Mouse (Mus musculus): ENCODE data around the gene Tm9sf4. TPM values are rescaled to one million over a fixed set of nuclear protein-coding genes. Genes with fewer than 3 reads are reported as not detected.

Tm9sf4 gene
- polyA plus RNA-seq, 1 experiment from 2014 or later: 67.9 TPM

DNA sequence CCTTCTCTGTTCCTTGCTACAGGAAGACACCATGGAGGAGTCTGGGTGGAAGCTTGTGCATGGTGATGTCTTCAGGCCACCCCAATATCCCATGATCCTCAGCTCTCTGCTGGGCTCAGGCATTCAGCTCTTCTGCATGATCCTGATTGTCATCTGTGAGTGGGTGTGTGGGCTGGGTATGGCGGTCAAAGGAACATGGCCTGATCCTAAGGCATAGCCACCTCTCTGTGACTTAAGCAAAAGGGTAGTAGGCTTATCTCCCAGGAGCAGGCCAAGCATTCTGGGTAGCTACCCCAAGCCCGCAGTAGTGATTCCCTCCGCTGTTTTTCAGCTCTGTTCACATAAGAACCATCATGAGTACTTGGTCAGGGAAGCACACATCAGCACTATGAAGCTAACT lies 33.2 kb downstream of the Tm9sf4 start:
- Histone ChIP-seq H3K9me3 (ENCODE audit: control insufficient read depth, low read length) (no peaks in the 10 kb centered on the region), H3K27me3 (ENCODE audit: control insufficient read depth, insufficient read depth, low read length) (no peaks in the 10 kb centered on the region), H3K27ac (replicated peaks in 1 of 2; ENCODE audit: control insufficient read depth in 1 of 2, insufficient read depth in 1 of 2, low read depth in 2 of 2, low read length in 2 of 2) (no peak overlapping the region), H3K4me2 (ENCODE audit: low read length) (no peak overlapping the region), H3K9ac (ENCODE audit: low read length) (no peak overlapping the region), H3K4me3 (ENCODE audit: control insufficient read depth in 1 of 2, insufficient read depth in 1 of 2, low read depth in 1 of 2, low read length in 2 of 2) (no peak overlapping the region), H3K36me3 (ENCODE audit: control insufficient read depth, insufficient read depth, low read length) (peaks cover 90% of the 10 kb centered on the region), H3K4me1 (ENCODE audit: control insufficient read depth in 2 of 2, insufficient read depth in 2 of 2, low read length in 2 of 2) (peaks cover 5 to 12% of the 10 kb centered on the region in 2 experiments; a peak in 3 of 4 replicates)
- no peak for ATAC-seq (ENCODE audit: insufficient number of reproducible peaks, insufficient read depth, low FRiP score, low read depth)
- 100% methylated on average over 3 of the region's 3 CpGs for WGBS

DNA sequence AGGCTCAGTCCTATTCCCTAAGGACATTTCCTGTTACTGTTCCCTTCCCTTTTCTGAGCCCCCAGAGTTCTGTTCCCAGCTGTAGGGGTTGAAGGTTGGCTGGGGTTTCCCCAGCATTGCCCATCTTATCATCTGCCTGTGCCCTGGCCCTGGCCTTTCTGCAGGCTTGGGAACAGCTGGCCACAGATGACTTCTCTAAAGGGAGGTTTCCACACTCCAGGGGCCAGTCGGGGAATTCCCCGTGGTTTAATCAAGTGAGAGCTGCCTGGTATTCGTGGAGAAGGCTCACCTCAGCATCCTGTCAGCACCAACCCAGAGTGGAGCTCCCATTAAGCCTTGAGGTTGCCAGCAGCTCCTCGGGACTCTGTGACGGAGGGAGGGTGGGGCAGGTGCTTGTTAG lies 37.4 kb downstream of the Tm9sf4 start:
- Histone ChIP-seq H3K4me1 (ENCODE audit: control insufficient read depth in 2 of 2, insufficient read depth in 2 of 2, low read length in 2 of 2) (peaks cover 5 to 12% of the 10 kb centered on the region in 2 experiments; a peak in 3 of 4 replicates), H3K9me3 (ENCODE audit: control insufficient read depth, low read length) (no peaks in the 10 kb centered on the region), H3K9ac (ENCODE audit: low read length) (0 out of 2 replicates have a peak overlapping the region, but pooled peaks have one; percentile 11), H3K27me3 (ENCODE audit: control insufficient read depth, insufficient read depth, low read length) (no peaks in the 10 kb centered on the region), H3K4me2 (ENCODE audit: low read length) (no peak overlapping the region), H3K27ac (replicated peaks in 1 of 2; ENCODE audit: control insufficient read depth in 1 of 2, insufficient read depth in 1 of 2, low read depth in 2 of 2, low read length in 2 of 2) (peak overlapping the region; percentile 15 to 37; a peak in 3 of 4 replicates), H3K36me3 (ENCODE audit: control insufficient read depth, insufficient read depth, low read length) (peaks cover 86% of the 10 kb centered on the region), H3K4me3 (ENCODE audit: control insufficient read depth in 1 of 2, insufficient read depth in 1 of 2, low read depth in 1 of 2, low read length in 2 of 2) (no peak overlapping the region)
- ATAC-seq (ENCODE audit: insufficient number of reproducible peaks, insufficient read depth, low FRiP score, low read depth): peak; percentile 41; the same call in 1 of the 2 replicates
- 11% methylated on average over 5 of the region's 5 CpGs for WGBS

DNA sequence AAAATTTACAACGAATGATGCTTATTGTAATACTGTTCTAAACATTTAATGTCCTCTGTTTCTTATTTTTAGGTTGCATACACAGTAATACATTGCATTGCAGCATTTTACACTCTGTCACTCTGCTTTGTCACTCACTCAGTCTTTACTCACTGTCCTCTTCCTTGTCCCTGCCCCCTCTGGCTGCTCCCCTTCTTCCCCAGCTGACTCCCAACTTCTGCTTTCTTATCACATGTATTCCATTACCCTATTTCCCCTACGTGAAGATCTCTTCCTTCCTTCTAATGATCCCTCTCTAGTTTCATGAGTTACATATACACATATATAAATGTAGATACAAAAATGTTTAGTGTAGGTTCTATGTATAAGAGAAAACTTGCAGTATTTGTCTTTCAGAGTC lies 38.0 kb downstream of the Tm9sf4 start:
- Histone ChIP-seq H3K4me3 (ENCODE audit: control insufficient read depth in 1 of 2, insufficient read depth in 1 of 2, low read depth in 1 of 2, low read length in 2 of 2) (no peak overlapping the region), H3K9me3 (ENCODE audit: control insufficient read depth, low read length) (no peaks in the 10 kb centered on the region), H3K4me2 (ENCODE audit: low read length) (no peak overlapping the region), H3K36me3 (ENCODE audit: control insufficient read depth, insufficient read depth, low read length) (peaks cover 88% of the 10 kb centered on the region), H3K27ac (replicated peaks in 1 of 2; ENCODE audit: control insufficient read depth in 1 of 2, insufficient read depth in 1 of 2, low read depth in 2 of 2, low read length in 2 of 2) (no peak overlapping the region), H3K27me3 (ENCODE audit: control insufficient read depth, insufficient read depth, low read length) (no peaks in the 10 kb centered on the region), H3K9ac (ENCODE audit: low read length) (no peak overlapping the region), H3K4me1 (ENCODE audit: control insufficient read depth in 2 of 2, insufficient read depth in 2 of 2, low read length in 2 of 2) (peaks cover 5 to 12% of the 10 kb centered on the region in 2 experiments; a peak in 3 of 4 replicates)
- WGBS: 72% methylated on average over 2 of the region's 2 CpGs
- ATAC-seq (ENCODE audit: insufficient number of reproducible peaks, insufficient read depth, low FRiP score, low read depth): no peak

DNA sequence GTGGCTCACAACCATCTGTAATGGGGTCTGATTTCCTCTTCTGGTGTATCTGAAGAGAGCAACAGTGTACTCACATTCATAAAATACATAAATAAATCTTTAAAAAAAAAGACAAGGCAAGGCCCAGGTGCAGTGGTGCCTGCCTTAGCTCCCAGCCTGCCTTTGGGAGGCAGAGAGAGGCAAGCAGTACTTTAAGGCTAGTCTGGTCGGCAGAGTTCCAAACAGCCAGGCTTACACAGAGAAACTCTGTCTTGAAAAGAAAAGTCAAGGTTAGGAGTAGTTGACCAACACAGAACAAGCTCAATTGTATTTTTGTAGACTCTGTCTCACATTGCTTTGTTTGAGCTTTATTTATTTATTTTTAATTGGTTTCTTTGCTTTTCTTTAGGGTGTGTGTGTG lies 41.7 kb downstream of the Tm9sf4 start:
- H3K27ac ChIP-seq (replicated peaks in 1 of 2; ENCODE audit: control insufficient read depth in 1 of 2, insufficient read depth in 1 of 2, low read depth in 2 of 2, low read length in 2 of 2): no peak overlapping the region
- WGBS: 87% methylated on average over 1 of the region's 1 CpGs
- H3K9ac ChIP-seq (ENCODE audit: low read length): no peak overlapping the region
- H3K9me3 ChIP-seq (ENCODE audit: control insufficient read depth, low read length): no peaks in the 10 kb centered on the region
- no peak for ATAC-seq (ENCODE audit: insufficient number of reproducible peaks, insufficient read depth, low FRiP score, low read depth)
- H3K4me2 ChIP-seq (ENCODE audit: low read length): no peak overlapping the region
- peaks cover 95% of the 10 kb centered on the region for H3K36me3 ChIP-seq (ENCODE audit: control insufficient read depth, insufficient read depth, low read length)
- no peak overlapping the region for H3K4me3 ChIP-seq (ENCODE audit: control insufficient read depth in 1 of 2, insufficient read depth in 1 of 2, low read depth in 1 of 2, low read length in 2 of 2)
- H3K4me1 ChIP-seq (ENCODE audit: control insufficient read depth in 2 of 2, insufficient read depth in 2 of 2, low read length in 2 of 2): peaks cover 5 to 11% of the 10 kb centered on the region in 2 experiments; a peak in 3 of 4 replicates
- H3K27me3 ChIP-seq (ENCODE audit: control insufficient read depth, insufficient read depth, low read length): no peaks in the 10 kb centered on the region

DNA sequence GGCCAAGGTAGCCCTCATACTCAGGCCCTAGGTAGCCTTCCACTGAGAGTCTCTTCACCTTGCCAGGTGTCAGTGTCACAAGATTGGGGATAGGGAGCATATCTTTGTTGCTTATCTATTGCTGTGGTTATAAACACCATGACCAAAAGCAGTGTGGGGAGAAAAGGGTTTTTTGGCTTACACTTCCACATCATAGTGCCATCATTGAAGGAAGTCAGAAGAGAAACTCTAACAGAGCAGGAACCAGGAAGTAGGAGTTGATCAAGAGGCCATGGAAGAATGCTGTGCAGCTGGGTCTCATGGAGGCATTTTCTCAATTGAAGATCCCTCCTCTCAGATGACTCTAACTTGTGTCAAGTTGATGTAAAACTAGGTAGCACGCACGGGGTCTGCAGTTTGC lies 47.0 kb downstream of the Tm9sf4 start:
- Histone ChIP-seq H3K9me3 (ENCODE audit: control insufficient read depth, low read length) (no peaks in the 10 kb centered on the region), H3K4me2 (ENCODE audit: low read length) (no peak overlapping the region), H3K27me3 (ENCODE audit: control insufficient read depth, insufficient read depth, low read length) (no peaks in the 10 kb centered on the region), H3K4me3 (ENCODE audit: control insufficient read depth in 1 of 2, insufficient read depth in 1 of 2, low read depth in 1 of 2, low read length in 2 of 2) (no peak overlapping the region), H3K36me3 (ENCODE audit: control insufficient read depth, insufficient read depth, low read length) (peaks cover 76% of the 10 kb centered on the region), H3K9ac (ENCODE audit: low read length) (no peak overlapping the region), H3K27ac (replicated peaks in 1 of 2; ENCODE audit: control insufficient read depth in 1 of 2, insufficient read depth in 1 of 2, low read depth in 2 of 2, low read length in 2 of 2) (no peak overlapping the region), H3K4me1 (ENCODE audit: control insufficient read depth in 2 of 2, insufficient read depth in 2 of 2, low read length in 2 of 2) (no peaks in the 10 kb centered on the region)
- 90% methylated on average over 2 of the region's 2 CpGs for WGBS
- no peak for ATAC-seq (ENCODE audit: insufficient number of reproducible peaks, insufficient read depth, low FRiP score, low read depth)

DNA sequence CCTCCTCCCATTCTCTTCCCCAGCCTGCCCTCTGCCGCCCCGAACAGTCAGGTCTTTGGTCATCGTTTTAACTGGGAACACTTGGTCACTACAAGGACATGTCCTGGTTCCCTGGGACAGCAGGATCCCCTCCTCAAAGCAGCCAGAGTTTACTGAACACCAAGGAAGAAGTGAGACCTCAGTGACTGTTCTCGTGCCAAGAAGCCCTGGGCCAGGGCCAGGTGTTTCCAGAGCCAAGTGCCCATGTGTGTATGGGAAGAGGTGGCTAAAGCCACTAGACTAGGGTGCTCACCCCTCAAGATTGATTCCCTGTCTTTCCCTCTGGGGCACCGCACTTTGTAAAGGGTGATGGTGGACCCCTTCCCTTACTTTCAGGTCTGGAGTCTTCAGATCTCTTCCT lies 48.2 kb downstream of the Tm9sf4 start:
- Histone ChIP-seq H3K9ac (ENCODE audit: low read length) (no peak overlapping the region), H3K4me2 (ENCODE audit: low read length) (no peak overlapping the region), H3K9me3 (ENCODE audit: control insufficient read depth, low read length) (no peaks in the 10 kb centered on the region), H3K4me3 (ENCODE audit: control insufficient read depth in 1 of 2, insufficient read depth in 1 of 2, low read depth in 1 of 2, low read length in 2 of 2) (no peak overlapping the region), H3K27ac (replicated peaks in 1 of 2; ENCODE audit: control insufficient read depth in 1 of 2, insufficient read depth in 1 of 2, low read depth in 2 of 2, low read length in 2 of 2) (no peak overlapping the region), H3K36me3 (ENCODE audit: control insufficient read depth, insufficient read depth, low read length) (peaks cover 65% of the 10 kb centered on the region), H3K27me3 (ENCODE audit: control insufficient read depth, insufficient read depth, low read length) (no peaks in the 10 kb centered on the region), H3K4me1 (ENCODE audit: control insufficient read depth in 2 of 2, insufficient read depth in 2 of 2, low read length in 2 of 2) (peaks cover under 1 to 2% of the 10 kb centered on the region in 2 experiments; a peak in 2 of 4 replicates)
- ATAC-seq (ENCODE audit: insufficient number of reproducible peaks, insufficient read depth, low FRiP score, low read depth): no peak
- 90% methylated on average over 5 of the region's 5 CpGs for WGBS

DNA sequence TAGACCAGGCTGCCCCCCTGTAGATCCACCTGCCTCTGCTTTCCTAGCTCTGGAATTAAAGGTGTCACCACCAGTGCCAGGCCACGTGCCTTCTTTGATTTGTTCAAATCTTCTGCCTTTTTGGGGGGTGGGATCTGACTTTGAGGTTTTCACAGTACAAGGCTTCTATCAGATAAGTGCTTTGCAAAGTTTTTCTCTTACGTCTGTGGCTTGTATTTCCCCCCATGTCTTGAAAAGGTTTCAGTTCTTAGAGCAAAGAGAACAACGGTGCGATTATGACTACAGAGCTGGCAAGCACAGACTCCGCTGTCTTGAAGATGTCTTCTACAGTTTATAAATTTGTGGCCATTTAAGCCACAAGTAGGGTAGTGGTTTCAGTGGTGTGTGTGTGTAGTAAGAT lies 50.3 kb downstream of the Tm9sf4 start:
- peaks cover 43% of the 10 kb centered on the region for H3K36me3 ChIP-seq (ENCODE audit: control insufficient read depth, insufficient read depth, low read length)
- H3K27me3 ChIP-seq (ENCODE audit: control insufficient read depth, insufficient read depth, low read length): no peaks in the 10 kb centered on the region
- peaks cover 8 to 12% of the 10 kb centered on the region in 2 experiments; a peak in 3 of 4 replicates for H3K4me1 ChIP-seq (ENCODE audit: control insufficient read depth in 2 of 2, insufficient read depth in 2 of 2, low read length in 2 of 2)
- H3K9me3 ChIP-seq (ENCODE audit: control insufficient read depth, low read length): no peaks in the 10 kb centered on the region
- no peak overlapping the region for H3K27ac ChIP-seq (replicated peaks in 1 of 2; ENCODE audit: control insufficient read depth in 1 of 2, insufficient read depth in 1 of 2, low read depth in 2 of 2, low read length in 2 of 2)
- no peak overlapping the region for H3K4me3 ChIP-seq (ENCODE audit: control insufficient read depth in 1 of 2, insufficient read depth in 1 of 2, low read depth in 1 of 2, low read length in 2 of 2)
- no peak overlapping the region for H3K4me2 ChIP-seq (ENCODE audit: low read length)
- 92% methylated on average over 5 of the region's 5 CpGs for WGBS
- no peak for ATAC-seq (ENCODE audit: insufficient number of reproducible peaks, insufficient read depth, low FRiP score, low read depth)
- H3K9ac ChIP-seq (ENCODE audit: low read length): no peak overlapping the region

DNA sequence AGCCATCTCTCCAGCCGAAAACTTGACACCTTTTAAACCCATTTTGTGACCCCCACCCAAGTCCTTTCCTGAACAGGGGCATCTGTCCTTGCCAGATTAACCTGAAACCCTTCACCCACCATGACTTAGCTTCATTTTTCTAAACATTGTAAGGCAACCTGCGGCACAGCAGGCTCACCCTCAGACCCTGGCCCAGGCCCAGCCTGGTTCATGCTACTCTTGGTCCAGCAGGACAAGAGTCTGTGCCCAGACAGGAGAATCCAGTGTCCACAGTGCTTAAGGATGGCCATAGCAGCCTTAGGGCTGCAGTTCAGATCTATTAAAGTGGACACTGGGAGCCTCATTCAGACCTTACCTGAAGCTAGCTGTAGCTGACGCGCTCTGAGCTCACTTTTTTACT lies 52.2 kb downstream of the Tm9sf4 start:
- H3K27ac ChIP-seq (replicated peaks in 1 of 2; ENCODE audit: control insufficient read depth in 1 of 2, insufficient read depth in 1 of 2, low read depth in 2 of 2, low read length in 2 of 2): no peak overlapping the region
- no peaks in the 10 kb centered on the region for H3K27me3 ChIP-seq (ENCODE audit: control insufficient read depth, insufficient read depth, low read length)
- H3K36me3 ChIP-seq (ENCODE audit: control insufficient read depth, insufficient read depth, low read length): peaks cover 24% of the 10 kb centered on the region
- no peak overlapping the region for H3K9ac ChIP-seq (ENCODE audit: low read length)
- H3K4me2 ChIP-seq (ENCODE audit: low read length): no peak overlapping the region
- WGBS: 89% methylated on average over 4 of the region's 4 CpGs
- H3K9me3 ChIP-seq (ENCODE audit: control insufficient read depth, low read length): no peaks in the 10 kb centered on the region
- ATAC-seq (ENCODE audit: insufficient number of reproducible peaks, insufficient read depth, low FRiP score, low read depth): no peak
- H3K4me1 ChIP-seq (ENCODE audit: control insufficient read depth in 2 of 2, insufficient read depth in 2 of 2, low read length in 2 of 2): peaks cover 11 to 12% of the 10 kb centered on the region in 2 experiments
- no peak overlapping the region for H3K4me3 ChIP-seq (ENCODE audit: control insufficient read depth in 1 of 2, insufficient read depth in 1 of 2, low read depth in 1 of 2, low read length in 2 of 2)

Data from heart, embryonic 14.5 days (tissue).